ENCODE assay signal across 8 mouse cellular contexts in genomic region chr1:74951556-74952210, GRCm38 (mm10). TPM values are rescaled to one million over a fixed set of nuclear protein-coding genes. Genes with fewer than 3 reads are reported as not detected.
DNase-seq lines count a peak whose midpoint lies in the region; ATAC-seq lines count a peak whose summit lies in the region.

Gene Ihh, minus strand, starts transcription at chr1:74951672.

- no peak for ATAC-seq in forebrain, embryonic 11.5 days (replicated peaks; ENCODE audit: low FRiP score)
- ATAC-seq in midbrain, embryonic 12.5 days (ENCODE audit: low FRiP score, low read depth): no peak

- peak; percentile 16 for DNase-seq in embryo, embryonic 10 days (ENCODE audit: low spot score)
- DNase-seq in embryo, embryonic 11 days: no peak
- peak; percentile 67 for DNase-seq in forebrain, embryonic 11.5 days (ENCODE audit: low spot score)
- peak; percentile 61 for DNase-seq in kidney, adult 9 months
- no peak for DNase-seq in layer of hippocampus, postnatal 10 days (ENCODE audit: low spot score in 2 of 2)
- no peak for DNase-seq in retina, postnatal 1 day
- no peak for DNase-seq in urinary bladder, postnatal 4 days (ENCODE audit: low spot score in 2 of 2)

- no peak within 1 kb of the TSS for H3K27ac ChIP-seq in forebrain, embryonic 11.5 days (ENCODE audit: low read depth, low read length)
- H3K27ac ChIP-seq in midbrain, embryonic 12.5 days (replicated peaks): no peak within 1 kb of the TSS

- peaks cover 72% of the 10 kb centered on the region for H3K27me3 ChIP-seq in forebrain, embryonic 11.5 days (ENCODE audit: control insufficient read depth, insufficient read depth, low read length)
- peaks cover 94% of the 10 kb centered on the region for H3K27me3 ChIP-seq in midbrain, embryonic 12.5 days

- peak within 1 kb of the TSS; percentile 27 for H3K4me3 ChIP-seq in forebrain, embryonic 11.5 days (ENCODE audit: low read depth, low read length)
- peak within 1 kb of the TSS; percentile 35 for H3K4me3 ChIP-seq in midbrain, embryonic 12.5 days

- peaks cover 17% of the 10 kb centered on the region for H3K4me1 ChIP-seq in forebrain, embryonic 11.5 days (replicated peaks; ENCODE audit: control insufficient read depth, insufficient read depth, low read length)
- peaks cover 34% of the 10 kb centered on the region for H3K4me1 ChIP-seq in midbrain, embryonic 12.5 days

- H3K36me3 ChIP-seq in forebrain, embryonic 11.5 days (ENCODE audit: control insufficient read depth, insufficient read depth, low read length): no peaks in the 10 kb centered on the region
- H3K36me3 ChIP-seq in midbrain, embryonic 12.5 days: no peaks in the 10 kb centered on the region

- no peaks in the 10 kb centered on the region for H3K9me3 ChIP-seq in forebrain, embryonic 11.5 days (ENCODE audit: control insufficient read depth, low read length)
- no peaks in the 10 kb centered on the region for H3K9me3 ChIP-seq in midbrain, embryonic 12.5 days

- no peak within 1 kb of the TSS for H3K9ac ChIP-seq in forebrain, embryonic 11.5 days (ENCODE audit: low read length)
- no peak within 1 kb of the TSS for H3K9ac ChIP-seq in midbrain, embryonic 12.5 days (replicated peaks)

- WGBS in forebrain, embryonic 11.5 days: under 1% methylated on average over 52 of the region's 55 CpGs
- under 1% methylated on average over 46 of the region's 55 CpGs for WGBS in midbrain, embryonic 12.5 days

- H3K4me2 ChIP-seq in forebrain, embryonic 11.5 days (ENCODE audit: low read depth, low read length, severe bottlenecking): peak within 1 kb of the TSS; percentile 48
- peak within 1 kb of the TSS; percentile 51 for H3K4me2 ChIP-seq in midbrain, embryonic 12.5 days (replicated peaks)

RNA-seq across cellular contexts. Expression of gene Ihh, which starts in this region (rescaled TPM):
- polyA plus RNA-seq in forebrain, embryonic 11.5 days (2014; fragmentation: Nextera tagmentation; extraction: Ambion mirVana): 0.07 and 0.35 TPM in 2 replicates
- polyA plus RNA-seq in midbrain, embryonic 12.5 days (2016; fragmentation: Nextera tagmentation; extraction: Ambion mirVana): 0.14 and 0.23 TPM in 2 replicates
- total RNA-seq in layer of hippocampus, postnatal 10 days (2021): under 1 TPM; 0.27 to 0.31 TPM

Comparison
In these comparisons a context has a peak if more than half of its experiments do, and no peak if none do; other contexts are left out.
1. DNase-seq: peak in embryo, embryonic 10 days (single experiment) and kidney, adult 9 months (single experiment); none in embryo, embryonic 11 days (single experiment), layer of hippocampus, postnatal 10 days (0 of 2), retina, postnatal 1 day (single experiment) and urinary bladder, postnatal 4 days (0 of 2).
2. Peak in DNase-seq, H3K4me3 ChIP-seq and H3K4me2 ChIP-seq in forebrain, embryonic 11.5 days; RNA of the gene not detected or under 1 TPM.